Mouse (Mus musculus) erythroblast, adult 5-6 weeks (primary cell): ENCODE data around the gene Prrc2b. TPM values are rescaled to one million over a fixed set of nuclear protein-coding genes. Genes with fewer than 3 reads are reported as not detected.
A peak's percentile ranks its signal among the peaks of the same experiment; 100 is the strongest.

Experiments used
- ATAC-seq: replicated peaks from 2 replicates; pipeline ENCODE4 v1.8.0; 2016; ENCODE audit warnings: moderate number of reproducible peaks, mild to moderate bottlenecking, moderate TSS enrichment, inconsistent platforms; ENCODE audit not compliant: poor library complexity, low FRiP score, severe bottlenecking
- total RNA-seq, 2 experiments: library from RNA; stranded (forward) in 1 of 2; stranded (reverse) in 1 of 2; fragments of 150-400 nt in 1 of 2; fragments of 200-764, 138-1000 nt in 1 of 2; gene quantifications; 2 replicates each; pipeline versions ENCODE4 v1.2.3 to v1.2.4; 2015 to 2017; ENCODE audit warnings: low replicate concordance in 2 of 2

The Prrc2b gene
- total RNA-seq, 2 experiments from 2014 or later, result 10.8 to 12.3 TPM

GRCm38 (mm10) chr2:32131866-32132566, 18.9 kb upstream of the Prrc2b start:
- no peak for ATAC-seq

DNA sequence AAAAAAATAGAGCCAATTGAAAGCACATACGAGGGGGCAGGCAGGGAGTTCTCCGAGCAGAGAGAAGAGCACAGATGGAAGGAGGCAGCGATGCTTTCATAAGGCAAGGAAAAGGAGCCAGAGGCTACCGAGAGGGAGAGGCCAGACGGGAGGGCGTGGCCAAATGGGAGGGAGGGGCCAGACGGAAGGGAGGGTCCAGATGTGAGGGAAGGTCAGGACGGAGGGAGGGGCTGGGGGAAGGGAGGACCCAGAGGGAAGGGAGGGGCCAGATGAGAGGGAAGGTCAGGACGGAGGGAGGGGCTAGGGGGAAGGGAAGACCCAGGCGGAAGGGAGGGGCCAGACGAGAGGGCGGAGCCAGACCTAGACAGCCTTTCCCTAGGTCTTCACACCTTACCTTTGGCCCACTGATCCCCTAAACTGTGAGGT, 18.3 kb upstream of the Prrc2b start:
- ATAC-seq, result peak; percentile 44

DNA sequence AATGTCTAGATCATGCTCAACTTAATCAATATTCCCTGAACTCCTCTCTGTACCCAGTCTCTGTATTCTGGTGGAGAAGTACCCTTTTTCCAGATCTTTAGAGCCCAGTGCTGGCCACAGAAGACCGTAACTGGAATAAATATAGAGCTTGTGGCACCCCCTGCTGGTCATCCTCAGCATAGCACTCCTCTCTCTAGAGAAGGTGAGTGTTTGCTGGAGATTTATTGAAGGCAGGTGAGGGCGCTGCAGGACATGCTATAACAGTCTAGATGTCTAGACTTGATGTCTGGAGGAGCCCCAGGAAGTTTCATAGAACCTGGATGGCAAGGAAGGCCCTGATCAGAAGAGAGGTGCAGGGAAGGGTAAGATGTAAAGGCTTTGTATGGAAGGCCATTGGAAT, 16.8 kb upstream of the Prrc2b start:
- peak; percentile 42 for ATAC-seq

- ATAC-seq, result peak; percentile 91
Observed at GRCm38 (mm10) chr2:32137667-32138266, 13.1 kb upstream of the Prrc2b start.

DNA sequence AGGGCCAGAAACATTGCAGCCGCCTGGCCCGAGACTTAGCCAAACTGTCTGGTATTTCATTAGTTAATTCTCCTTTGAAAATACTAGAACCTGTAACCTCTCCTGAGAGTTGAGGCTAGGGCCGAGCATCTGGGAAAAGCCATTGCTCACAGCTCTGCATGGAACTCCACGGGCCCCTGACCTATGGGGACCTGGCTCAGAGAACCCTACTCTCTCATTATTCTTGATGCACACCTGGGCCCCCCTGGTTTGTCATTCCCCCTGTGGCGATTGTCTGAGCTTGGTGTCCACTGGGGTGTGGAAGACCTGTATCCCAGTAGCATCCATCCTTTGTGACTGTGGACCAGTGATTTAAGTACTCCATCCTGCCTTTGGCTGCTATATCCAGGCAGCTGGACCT, 11.5 kb upstream of the Prrc2b start:
- no peak for ATAC-seq

DNA sequence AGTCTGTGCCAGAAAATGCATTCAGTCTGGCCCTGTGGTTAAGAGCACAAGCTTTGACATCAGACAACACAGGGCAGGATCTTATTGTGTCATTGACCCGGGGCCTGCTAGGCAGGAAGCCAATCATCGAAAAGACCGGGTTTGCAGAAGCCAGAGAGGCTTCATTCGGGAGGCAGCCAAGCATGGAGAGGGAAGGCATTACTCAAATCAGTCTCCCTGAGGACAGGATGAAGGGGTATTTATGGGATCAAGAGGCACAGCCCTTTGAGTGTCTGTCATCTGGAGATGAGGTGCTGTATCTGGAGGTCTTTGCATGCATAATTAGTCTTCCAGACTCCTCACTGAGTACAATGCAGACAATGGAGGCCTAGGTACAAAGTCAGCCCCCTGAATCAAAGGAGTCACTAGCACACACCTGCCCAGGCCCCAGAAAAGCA, 10.4 kb upstream of the Prrc2b start:
- ATAC-seq, result no peak

GRCm38 (mm10) chr2:32141602-32142001, 9.3 kb upstream of the Prrc2b start:
- ATAC-seq, result no peak

DNA sequence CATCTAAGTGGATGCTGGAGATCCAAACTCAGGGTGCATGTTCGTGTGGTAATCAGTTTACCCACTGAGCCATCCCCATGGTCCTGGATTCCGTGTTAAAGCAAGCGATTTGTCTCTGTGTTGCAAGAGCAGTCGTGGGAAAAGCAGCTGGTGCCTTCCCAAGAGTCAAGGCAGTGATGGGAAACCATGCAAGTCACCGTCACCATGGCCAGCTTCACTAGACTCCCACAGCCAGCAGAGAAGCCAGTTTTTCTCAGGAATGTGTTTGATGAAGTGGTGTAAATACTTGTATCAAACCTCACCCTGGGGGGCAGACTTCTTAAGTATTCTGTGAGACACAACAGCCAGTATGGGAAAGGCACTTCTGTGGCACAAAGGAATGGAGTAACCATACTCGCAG, 8.5 kb upstream of the Prrc2b start:
- no peak for ATAC-seq

DNA sequence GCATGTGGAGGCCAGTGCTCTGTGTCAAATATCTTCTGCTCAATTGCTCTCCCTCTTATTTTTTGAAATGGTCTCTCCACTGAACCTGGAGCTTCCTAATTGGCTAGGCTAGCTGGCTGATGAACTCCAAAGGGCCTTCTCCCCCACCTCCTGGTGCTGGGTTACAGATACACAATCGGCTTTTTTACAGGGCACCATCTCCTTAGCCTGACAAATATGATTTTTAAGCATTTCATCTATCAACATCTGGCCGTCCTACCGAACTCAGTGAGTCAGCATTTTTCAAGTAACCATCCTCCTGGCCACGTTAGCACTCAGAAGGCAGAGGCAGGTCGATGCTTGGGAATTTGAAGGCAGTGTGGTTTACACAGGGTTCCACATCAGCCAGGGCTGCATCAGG, 6.2 kb upstream of the Prrc2b start:
- peak; percentile 84 for ATAC-seq

GRCm38 (mm10) chr2:32146617-32147162, 4.2 kb upstream of the Prrc2b start:
- ATAC-seq, result no peak

- ATAC-seq, result no peak
Observed at GRCm38 (mm10) chr2:32150135-32150534, 747 bp upstream of the Prrc2b start.

- ATAC-seq, result no peak
Observed at GRCm38 (mm10) chr2:32150562-32150923, 339 bp upstream of the Prrc2b start.

GRCm38 (mm10) chr2:32151660-32152366, 931 bp downstream of the Prrc2b start:
- peak; percentile 83 for ATAC-seq

DNA sequence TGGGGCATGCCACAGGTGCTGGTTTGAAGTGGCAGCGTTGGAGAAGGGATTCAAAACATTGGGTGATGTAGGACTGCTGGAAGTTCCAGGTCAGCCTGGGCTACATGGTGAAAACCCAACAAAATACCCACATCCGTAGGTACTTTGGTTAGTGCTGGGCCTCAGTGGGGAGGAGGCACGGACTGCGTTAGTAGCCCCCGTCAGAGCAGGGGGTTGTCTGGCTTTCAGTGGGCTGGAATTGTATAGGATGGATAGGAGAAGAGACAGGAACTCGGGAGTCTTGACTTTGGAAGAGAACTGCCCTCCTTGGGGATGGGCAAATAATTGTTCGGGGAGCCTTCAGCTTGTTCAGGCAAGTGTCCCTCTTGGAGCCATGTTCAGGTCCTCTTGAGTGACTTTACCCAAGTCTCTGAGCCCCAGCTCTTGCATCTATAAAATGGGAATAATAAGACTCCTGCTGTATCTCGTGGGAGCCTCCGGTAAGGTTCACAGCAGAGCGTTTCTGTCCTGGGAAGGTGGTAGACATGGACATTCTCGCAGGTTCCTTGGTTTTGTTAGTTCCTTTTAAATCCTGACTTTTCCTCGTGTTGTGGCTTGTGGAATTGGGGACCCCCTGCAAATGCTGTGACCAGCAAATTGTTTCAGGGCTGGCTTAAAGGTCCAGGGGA, 1.6 kb downstream of the Prrc2b start:
- ATAC-seq, result peak; percentile 36

- ATAC-seq, result peak; percentile 36
Observed at GRCm38 (mm10) chr2:32153041-32153790, 2.3 kb downstream of the Prrc2b start.

GRCm38 (mm10) chr2:32153791-32154119, 2.9 kb downstream of the Prrc2b start:
- ATAC-seq, result no peak

- ATAC-seq, result no peak
Observed at GRCm38 (mm10) chr2:32154334-32154997, 3.6 kb downstream of the Prrc2b start.

DNA sequence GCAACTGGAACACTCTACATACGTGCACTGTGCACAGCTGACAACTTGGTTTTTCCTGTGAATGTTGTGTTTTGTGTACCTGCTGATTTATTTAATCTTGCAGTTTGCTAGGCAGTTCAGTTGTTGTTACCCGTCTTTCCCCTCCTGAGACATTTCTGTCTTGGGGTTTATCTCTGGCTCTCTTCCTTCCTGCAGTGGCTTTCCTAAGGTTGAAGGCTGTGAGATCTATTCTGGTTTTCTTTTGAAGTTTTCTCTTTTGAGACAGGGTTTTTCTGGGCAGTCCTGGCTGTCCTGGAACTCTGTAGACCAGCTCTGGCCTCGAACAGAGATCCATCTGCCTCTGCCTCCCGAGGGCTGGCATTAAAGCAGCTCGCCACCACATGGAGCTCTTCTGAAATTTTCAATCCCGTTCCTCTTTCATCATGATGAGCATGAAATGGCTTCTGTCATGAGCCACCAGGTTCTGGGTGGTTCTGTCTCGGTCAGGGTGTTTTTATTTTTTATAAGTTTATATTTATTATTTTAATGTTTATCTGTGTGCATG, 4.2 kb downstream of the Prrc2b start:
- no peak for ATAC-seq

GRCm38 (mm10) chr2:32155614-32156013, 4.7 kb downstream of the Prrc2b start:
- ATAC-seq, result no peak
